Mouse (Mus musculus) heart, embryonic 16.5 days (tissue): ENCODE results near the gene St6galnac1. TPM values are rescaled to one million over a fixed set of nuclear protein-coding genes. Genes with fewer than 3 reads are reported as not detected.

ENCODE experiments used
- ATAC-seq: fragments of 200-750 bp; cut with Nextera tagmentation; replicated peaks from 2 replicates; pipeline ENCODE4 v1.8.0; 2017; ENCODE audit warnings: moderate number of reproducible peaks; ENCODE audit not compliant: insufficient read depth, low FRiP score; ENCODE audit errors: extremely low read depth
- H3K27ac ChIP-seq: fragments of 300-500 bp; sonication (generic); 2 replicates; pipeline ENCODE4 v1.5.1; 2014; ENCODE audit warnings: mild to moderate bottlenecking, low read length, control low read depth, moderate library complexity
- H3K27me3 ChIP-seq: fragments of 300-500 bp; sonication (generic); 2 replicates; pipeline ENCODE4 v1.6.1; 2014; ENCODE audit warnings: low read length, mixed read lengths; ENCODE audit not compliant: control insufficient read depth, insufficient read depth
- H3K36me3 ChIP-seq: fragments of 300-500 bp; sonication (generic); 2 replicates; pipeline ENCODE4 v1.6.1; 2014; ENCODE audit not compliant: control insufficient read depth, insufficient read depth
- H3K4me1 ChIP-seq: fragments of 300-500 bp; sonication (generic); 2 replicates; pipeline ENCODE4 v1.6.1; 2014; ENCODE audit warnings: low read length, mixed read lengths; ENCODE audit not compliant: control insufficient read depth, insufficient read depth
- H3K4me2 ChIP-seq: fragments of 300-500 bp; sonication (generic); 2 replicates; pipeline ENCODE4 v1.6.1; 2014; ENCODE audit warnings: low read depth, mild to moderate bottlenecking, control low read depth, low read length
- H3K4me3 ChIP-seq: fragments of 300-500 bp; sonication (generic); 2 replicates; pipeline ENCODE4 v1.5.1; 2014; ENCODE audit warnings: mild to moderate bottlenecking, control low read depth, low read length
- H3K9ac ChIP-seq: fragments of 300-500 bp; sonication (generic); 2 replicates; pipeline ENCODE4 v1.6.1; 2014; ENCODE audit warnings: low read length, control low read depth
- H3K9me3 ChIP-seq: fragments of 300-500 bp; sonication (generic); replicated peaks from 2 replicates; pipeline ENCODE4 v1.6.1; 2016; ENCODE audit warnings: low read length; ENCODE audit not compliant: control insufficient read depth
- WGBS: fragments of 180-500 bp; shearing (Covaris S2); extraction: QIAGEN DNeasy Blood & Tissue Kit; methylation state at CpG from one replicate; pipeline ENCODE4 v1.1.7; 2014; 5-methylcytosine and 5-hydroxymethylcytosine counted together
- polyA plus RNA-seq: library from polyadenylated mRNA; unstranded; fragments of >200 nt; fragmentation: Nextera tagmentation; extraction: Ambion mirVana; gene quantifications from 2 replicates; pipeline ENCODE4 v1.2.1, GENCODE M21; 2015

The St6galnac1 gene
- polyA plus RNA-seq, 1 experiment from 2014 or later, result not detected

DNA sequence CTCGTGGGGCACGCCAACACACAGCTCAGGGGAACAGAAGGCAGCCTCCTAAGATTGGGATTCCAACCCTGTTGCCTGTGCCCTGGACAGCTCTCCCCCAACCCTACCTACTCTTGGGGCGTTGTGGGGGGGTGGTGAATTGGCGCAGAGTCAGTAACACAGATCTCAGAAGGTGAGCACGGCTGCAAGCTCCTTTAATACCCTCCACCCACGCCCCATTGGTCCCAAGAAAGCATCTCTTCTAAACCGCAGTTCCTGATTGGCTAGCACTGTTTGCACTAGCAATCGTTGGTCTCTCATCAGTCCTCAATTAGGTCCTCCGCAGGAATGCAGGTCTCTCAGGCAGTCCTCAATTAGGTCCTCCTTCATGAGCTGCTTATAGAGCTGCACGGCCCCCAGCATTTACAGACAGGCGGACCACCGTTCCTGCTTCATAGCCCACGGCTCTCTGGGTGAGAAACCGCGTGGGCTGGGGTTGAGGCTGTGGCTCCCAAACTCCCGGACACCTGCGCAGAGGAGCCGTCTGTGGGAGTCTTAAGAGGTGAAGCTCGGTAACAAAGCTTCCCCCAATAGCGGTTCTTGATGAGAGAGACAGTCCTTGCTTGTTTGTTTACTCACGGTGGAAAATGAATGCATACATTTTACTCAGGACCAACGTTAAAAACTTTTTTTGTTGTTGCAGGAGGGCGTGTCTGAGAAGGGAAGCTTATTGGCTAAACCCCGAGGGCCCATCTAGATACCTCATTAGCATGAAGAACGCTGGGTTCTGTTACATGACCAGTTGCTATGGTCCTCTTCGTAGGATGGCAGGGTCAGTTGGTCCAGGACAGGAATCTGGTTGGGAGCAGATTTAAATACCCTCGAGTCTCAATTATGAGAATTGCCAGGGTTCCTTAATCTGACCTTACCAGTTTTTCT is 50.0 kb downstream of the St6galnac1 start:
- ATAC-seq, result no peak

DNA sequence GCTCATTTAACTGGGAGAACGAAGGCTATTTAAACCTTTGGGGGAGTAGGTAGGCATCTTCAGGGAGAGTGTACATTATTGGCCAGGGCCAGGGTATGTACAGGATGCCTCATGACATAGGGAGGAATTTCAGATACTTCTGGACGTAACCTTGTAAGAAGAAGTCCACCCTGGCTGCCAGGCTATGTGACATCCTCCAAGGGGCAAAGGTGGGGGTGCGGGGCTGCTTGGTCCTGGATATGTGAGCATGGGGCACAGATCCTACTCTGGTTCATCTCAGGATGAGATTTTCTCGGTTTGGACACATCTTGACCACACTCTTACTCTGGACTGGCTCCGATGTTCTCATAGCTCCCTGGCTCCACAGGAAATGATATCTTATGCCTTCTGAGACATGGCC is 52.2 kb downstream of the St6galnac1 start:
- ATAC-seq, result no peak
- Histone ChIP-seq H3K4me1 (no peaks in the 10 kb centered on the region), H3K4me2 (no peak overlapping the region), H3K27me3 (no peaks in the 10 kb centered on the region), H3K36me3 (no peaks in the 10 kb centered on the region), H3K9me3 (peaks cover 6% of the 10 kb centered on the region), H3K4me3 (no peak overlapping the region), H3K9ac (no peak overlapping the region), H3K27ac (no peak overlapping the region)
- WGBS, result 80% methylated on average over 5 of the region's 5 CpGs

More for the DNA sequence above, 50.0 kb downstream of the St6galnac1 start:
- 37% methylated on average over 27 of the region's 27 CpGs for WGBS
- Histone ChIP-seq H3K9ac (no peak overlapping the region), H3K4me1 (no peaks in the 10 kb centered on the region), H3K27ac (no peak overlapping the region), H3K27me3 (no peaks in the 10 kb centered on the region), H3K4me3 (no peak overlapping the region), H3K9me3 (0 out of 2 replicates have a peak, but pooled peaks cover under 1% of the 10 kb centered on the region), H3K4me2 (peak overlapping the region; percentile 29; the same call in 1 of the 2 replicates), H3K36me3 (no peaks in the 10 kb centered on the region)

- Histone ChIP-seq H3K27ac (no peak overlapping the region), H3K4me3 (no peak overlapping the region), H3K4me2 (no peak overlapping the region), H3K36me3 (no peaks in the 10 kb centered on the region), H3K9ac (no peak overlapping the region), H3K4me1 (no peaks in the 10 kb centered on the region), H3K27me3 (no peaks in the 10 kb centered on the region), H3K9me3 (peaks cover 10% of the 10 kb centered on the region)
- ATAC-seq, result no peak
- 56% methylated on average over 9 of the region's 9 CpGs for WGBS
Observed at GRCm38 (mm10) chr11:116721548-116722271, 53.6 kb downstream of the St6galnac1 start.

GRCm38 (mm10) chr11:116720319-116720865 is 54.9 kb downstream of the St6galnac1 start:
- H3K27ac ChIP-seq, result no peak overlapping the region
- ATAC-seq, result no peak
- no peak overlapping the region for H3K9ac ChIP-seq
- WGBS, result 81% methylated on average over 15 of the region's 15 CpGs
- H3K4me3 ChIP-seq, result no peak overlapping the region
- no peaks in the 10 kb centered on the region for H3K36me3 ChIP-seq
- H3K9me3 ChIP-seq, result peaks cover 10% of the 10 kb centered on the region
- H3K4me2 ChIP-seq, result no peak overlapping the region
- no peaks in the 10 kb centered on the region for H3K27me3 ChIP-seq
- H3K4me1 ChIP-seq, result no peaks in the 10 kb centered on the region

Other genes with a start within 250 kb of the St6galnac1 start
- gene Sphk1, start 244.6 kb downstream of the St6galnac1 start, polyA plus RNA-seq, result 3.6 and 4.5 TPM in 2 replicates
- 5.5 and 6.9 TPM in 2 replicates for gene Ube2o, start 194.1 kb downstream of the St6galnac1 start, polyA plus RNA-seq
- not detected in 2 replicates for gene Aanat, start 189.1 kb downstream of the St6galnac1 start, polyA plus RNA-seq
- 9.9 and 10.3 TPM in 2 replicates for gene Rhbdf2, start 148.5 kb downstream of the St6galnac1 start, polyA plus RNA-seq
- 1.7 and 2.5 TPM in 2 replicates for gene Prcd, start 122.0 kb downstream of the St6galnac1 start, polyA plus RNA-seq
- 11.6 and 12.3 TPM in 2 replicates for gene Cygb, start 121.2 kb downstream of the St6galnac1 start, polyA plus RNA-seq
- 14.9 and 17.6 TPM in 2 replicates for gene Mxra7, start 52.5 kb upstream of the St6galnac1 start, polyA plus RNA-seq
- 69.8 and 74.8 TPM in 2 replicates for gene Mettl23, start 67.8 kb upstream of the St6galnac1 start, polyA plus RNA-seq
- gene Jmjd6, start 67.9 kb upstream of the St6galnac1 start, polyA plus RNA-seq, result 72.8 and 73.3 TPM in 2 replicates
- 30.5 and 39.0 TPM in 2 replicates for gene Mfsd11, start 76.9 kb upstream of the St6galnac1 start, polyA plus RNA-seq
- gene Srsf2, start 77.6 kb upstream of the St6galnac1 start, polyA plus RNA-seq, result 516 and 543 TPM in 2 replicates
- gene Mgat5b, start 143.4 kb upstream of the St6galnac1 start, polyA plus RNA-seq, result 0.34 and 0.86 TPM in 2 replicates